Mouse (Mus musculus) lung, postnatal 4 days (tissue): Measurements from ENCODE around the gene Bbs9.
A peak's percentile ranks its signal among the peaks of the same experiment; 100 is the strongest.

Source experiments
- DNase-seq, 2 experiments: peaks; one replicate each; pipeline ENCODE4 v3.0.0; 2021

The Bbs9 gene

DNA sequence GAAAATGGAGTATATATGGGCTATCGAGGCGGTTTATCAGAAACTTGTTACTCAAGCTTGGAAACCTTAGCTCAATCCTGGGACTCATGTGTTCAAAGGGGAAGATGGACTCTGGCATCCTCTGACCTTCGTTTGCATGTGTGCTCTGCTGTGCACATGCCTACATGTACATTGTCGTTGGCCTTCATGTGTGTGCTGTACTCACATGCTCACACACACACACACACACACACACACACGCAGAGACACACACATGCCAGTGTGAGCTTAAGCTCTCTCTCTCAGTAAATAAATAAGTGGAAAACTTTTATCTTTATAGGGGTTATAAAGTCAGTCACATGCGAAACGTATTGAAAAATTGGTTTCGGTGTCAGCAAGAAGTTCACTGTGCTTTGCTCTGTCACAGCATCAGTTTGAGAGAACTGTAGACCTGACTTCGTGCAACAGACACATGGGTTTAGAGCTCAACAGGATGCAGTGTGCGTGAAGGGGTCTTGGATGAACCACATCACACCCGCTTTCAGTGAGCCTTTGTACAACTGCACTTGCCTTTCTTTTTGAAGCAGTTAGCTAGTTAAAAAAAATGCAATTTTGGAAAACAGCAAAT, 62.4 kb downstream of the Bbs9 start:
- no peak for DNase-seq

DNA sequence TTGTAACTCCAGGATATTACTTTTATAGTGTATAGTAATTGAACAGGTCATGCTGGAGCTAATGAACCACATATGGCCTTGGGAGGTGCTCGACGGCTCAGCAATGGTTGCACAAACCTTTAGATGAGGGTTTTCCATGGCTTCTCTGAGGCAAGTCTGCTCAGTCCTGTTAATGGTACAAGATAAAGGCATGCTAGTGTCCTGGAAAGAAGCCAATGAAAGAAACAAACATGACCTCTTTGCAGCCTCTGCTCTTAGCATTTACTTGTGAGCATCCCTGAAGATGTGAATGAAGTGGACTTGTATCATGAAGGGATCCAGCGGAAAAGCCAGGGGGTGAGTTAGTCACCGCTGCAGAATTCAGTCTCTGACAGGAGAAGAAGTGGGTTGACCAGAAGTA, 64.0 kb downstream of the Bbs9 start:
- no peak for DNase-seq

DNA sequence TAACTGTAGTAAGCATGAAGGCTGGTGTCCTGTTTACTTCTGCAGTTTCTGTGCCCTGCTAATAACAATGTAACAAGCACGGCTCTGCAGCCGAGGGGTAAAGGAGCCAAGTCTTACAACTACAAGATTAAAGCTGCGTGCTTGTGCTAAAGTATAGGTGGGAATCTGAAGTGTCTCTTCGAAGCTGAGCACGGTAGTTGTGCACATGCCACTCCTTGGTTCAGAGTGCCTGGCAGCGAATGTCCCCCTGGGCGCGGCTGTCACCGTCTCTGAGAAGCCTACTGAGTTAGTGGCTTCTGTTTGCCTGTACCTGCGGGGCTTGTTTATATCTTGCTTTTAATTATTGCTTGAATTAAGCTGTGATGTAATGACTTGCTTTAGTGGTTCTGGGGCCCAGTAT, 65.6 kb downstream of the Bbs9 start:
- DNase-seq, result peak in 1 of 2 experiments; percentile 42

- no peak for DNase-seq
These were observed 68.0 kb downstream of the Bbs9 start for GRCm38 (mm10) chr9:22543467-22543866.

GRCm38 (mm10) chr9:22544349-22545341, 69.1 kb downstream of the Bbs9 start:
- DNase-seq, result no peak

GRCm38 (mm10) chr9:22551273-22551672, 75.8 kb downstream of the Bbs9 start:
- no peak for DNase-seq

- no peak for DNase-seq
These were observed 80.6 kb downstream of the Bbs9 start for GRCm38 (mm10) chr9:22556076-22556475.

- DNase-seq, result peak; percentile 50 to 68
These were observed 82.0 kb downstream of the Bbs9 start for GRCm38 (mm10) chr9:22557467-22557866.

GRCm38 (mm10) chr9:22563612-22564347, 88.3 kb downstream of the Bbs9 start:
- DNase-seq, result no peak

DNA sequence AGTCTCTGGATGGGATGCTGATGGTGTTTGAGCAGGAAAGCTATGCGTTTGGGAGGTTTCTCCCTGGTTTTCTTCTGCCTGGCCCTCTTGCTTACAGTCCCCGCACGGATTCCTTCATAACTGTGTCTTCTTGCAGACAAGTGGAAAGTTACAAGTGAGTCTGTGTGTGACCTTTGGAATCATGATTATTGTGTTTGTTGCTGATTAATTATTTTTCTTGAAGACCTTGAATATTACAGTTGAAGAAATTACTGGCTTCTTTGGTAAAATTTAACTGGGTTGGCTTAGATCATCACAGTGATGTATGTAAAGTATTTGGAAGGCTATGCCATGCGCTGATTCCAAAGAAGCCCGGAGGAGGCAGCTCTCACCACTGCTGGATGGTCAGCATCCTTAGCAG, 92.2 kb downstream of the Bbs9 start:
- no peak for DNase-seq

- DNase-seq, result no peak
These were observed 101.1 kb downstream of the Bbs9 start for GRCm38 (mm10) chr9:22576426-22577139.

DNA sequence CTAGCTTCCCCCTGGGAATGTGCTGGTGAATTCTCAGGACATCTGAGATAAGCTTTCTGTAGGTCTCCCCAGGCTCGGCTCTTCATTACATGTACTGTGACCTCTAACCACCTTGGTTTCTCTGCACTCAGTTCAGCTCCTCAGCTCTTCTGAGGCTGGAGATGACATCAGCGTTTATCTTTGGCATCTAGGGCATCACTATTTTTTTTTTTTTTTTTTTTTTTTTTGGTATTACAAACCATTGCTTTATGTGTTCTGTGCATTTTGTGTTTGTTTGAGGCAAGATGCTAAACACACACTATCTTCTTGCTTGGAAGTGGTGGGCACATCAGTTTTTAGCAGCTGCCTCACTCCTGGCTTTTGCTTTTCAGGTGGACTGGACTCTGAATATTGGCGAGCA, 102.8 kb downstream of the Bbs9 start:
- DNase-seq, result no peak

GRCm38 (mm10) chr9:22584221-22584620, 108.7 kb downstream of the Bbs9 start:
- DNase-seq, result no peak

DNA sequence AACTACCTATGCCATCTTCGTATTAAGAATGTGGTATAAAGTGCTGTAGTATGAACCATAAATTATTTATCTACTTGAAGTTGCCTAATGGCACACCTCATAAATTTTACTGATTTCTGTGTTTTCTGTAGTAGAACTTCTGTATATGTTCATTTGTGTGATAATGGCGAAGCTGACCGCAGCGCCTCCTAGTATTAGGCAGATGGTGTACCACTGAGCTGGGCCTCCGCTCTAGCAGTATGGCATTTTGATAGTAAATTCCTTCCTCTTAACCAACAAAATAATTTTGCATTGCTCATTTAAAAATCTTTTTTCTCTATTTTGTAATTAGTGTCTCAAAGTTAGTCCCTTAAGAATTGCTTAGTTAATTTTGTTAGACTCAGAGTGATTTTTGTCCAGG, 117.5 kb downstream of the Bbs9 start:
- no peak for DNase-seq

GRCm38 (mm10) chr9:22596650-22597049, 121.1 kb downstream of the Bbs9 start:
- DNase-seq, result no peak

DNA sequence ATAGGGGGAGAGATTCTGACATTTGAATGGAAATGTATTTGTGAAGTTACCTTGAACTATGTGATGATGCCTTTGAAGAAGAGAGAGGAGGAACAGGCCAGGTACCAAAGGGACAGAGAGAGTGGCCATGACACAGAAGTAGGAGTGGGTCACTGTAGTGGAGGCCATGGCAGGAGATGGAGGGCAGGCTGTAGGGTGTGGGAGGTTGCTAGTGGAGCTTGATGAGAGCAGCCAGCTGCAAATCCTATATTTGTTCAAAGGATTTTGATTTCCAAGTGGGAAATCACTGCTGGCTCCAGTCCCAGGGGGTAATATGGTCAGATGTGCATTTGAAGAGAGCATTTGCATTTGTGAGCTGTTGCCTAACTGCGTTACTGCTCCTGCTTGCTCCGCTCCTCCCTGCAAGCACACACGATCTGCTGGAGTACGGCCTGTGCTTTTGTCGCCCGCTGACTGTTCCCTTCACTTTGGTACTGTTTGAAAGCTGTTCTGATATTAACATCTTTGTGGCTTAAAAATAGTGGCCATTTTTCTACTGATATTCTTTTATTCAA, 137.8 kb downstream of the Bbs9 start:
- no peak for DNase-seq

DNA sequence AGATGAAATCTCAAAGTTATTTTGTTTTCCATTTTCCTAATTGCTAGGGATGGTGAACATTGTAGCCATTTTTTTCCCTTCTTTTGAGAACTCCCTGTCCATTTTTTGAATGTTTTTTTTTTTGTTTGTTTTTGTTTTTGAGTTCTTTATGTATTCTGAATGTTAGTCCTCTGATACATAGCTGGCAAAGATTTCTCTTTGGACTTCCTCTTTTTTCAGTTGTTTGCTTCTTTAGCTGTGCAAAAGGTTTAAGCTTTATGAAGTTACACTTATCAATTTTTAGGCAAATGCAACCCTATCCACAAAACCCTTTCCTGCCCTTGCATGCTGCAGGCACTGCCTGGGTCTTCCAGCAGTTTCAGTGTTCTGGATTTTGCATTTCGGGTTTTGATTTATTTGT, 143.7 kb downstream of the Bbs9 start:
- DNase-seq, result no peak

DNA sequence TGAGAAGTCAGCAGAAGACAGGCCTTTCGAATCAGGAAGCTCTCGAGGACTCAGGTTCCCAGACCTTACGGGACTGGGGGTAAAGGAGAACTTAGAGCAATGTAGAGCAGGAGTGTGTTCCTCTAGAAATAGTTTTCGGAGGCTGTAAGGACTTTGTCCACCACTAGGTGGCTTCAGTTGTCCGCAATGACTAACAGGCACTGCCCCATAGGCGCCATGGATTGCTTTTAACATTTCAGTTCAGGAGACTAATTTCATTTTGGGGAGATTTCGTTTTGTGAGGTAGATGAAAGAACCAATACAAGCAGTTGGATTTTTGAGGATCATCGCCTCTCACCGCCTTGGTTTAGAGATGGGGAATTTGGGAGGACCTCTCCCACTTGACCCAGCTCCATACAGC, 149.5 kb downstream of the Bbs9 start:
- DNase-seq, result peak in 1 of 2 experiments; percentile 52

- no peak for DNase-seq
These were observed 150.5 kb downstream of the Bbs9 start for GRCm38 (mm10) chr9:22626014-22626413.

- DNase-seq, result no peak
These were observed 152.4 kb downstream of the Bbs9 start for GRCm38 (mm10) chr9:22627912-22628311.

GRCm38 (mm10) chr9:22632800-22633485, 157.4 kb downstream of the Bbs9 start:
- no peak for DNase-seq

DNA sequence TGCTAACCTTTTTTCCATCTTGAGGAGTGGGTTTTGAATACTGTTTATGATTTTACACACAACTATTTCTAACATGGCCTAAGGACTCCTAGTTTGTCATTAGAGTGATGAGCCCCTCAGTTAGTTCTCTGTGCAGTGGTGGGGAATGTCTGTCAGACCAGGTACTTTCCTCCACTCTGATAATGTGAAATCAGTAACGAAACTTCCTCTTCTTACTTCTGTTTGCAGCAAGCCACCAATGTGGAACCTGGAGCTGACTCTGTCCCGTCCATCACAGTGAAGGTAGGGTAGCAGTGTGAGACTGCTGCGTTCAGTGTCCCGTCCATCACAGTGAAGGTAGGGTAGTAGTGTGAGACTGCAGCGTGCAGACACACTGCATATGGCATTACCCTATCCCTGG, 163.0 kb downstream of the Bbs9 start:
- DNase-seq, result no peak
